Mouse (Mus musculus): ENCODE results near the gene Csta1. TPM values are rescaled to one million over a fixed set of nuclear protein-coding genes. Genes with fewer than 3 reads are reported as not detected.

Csta1 gene
- polyA plus RNA-seq (2017; shearing (Covaris generic)), result not detected

DNA sequence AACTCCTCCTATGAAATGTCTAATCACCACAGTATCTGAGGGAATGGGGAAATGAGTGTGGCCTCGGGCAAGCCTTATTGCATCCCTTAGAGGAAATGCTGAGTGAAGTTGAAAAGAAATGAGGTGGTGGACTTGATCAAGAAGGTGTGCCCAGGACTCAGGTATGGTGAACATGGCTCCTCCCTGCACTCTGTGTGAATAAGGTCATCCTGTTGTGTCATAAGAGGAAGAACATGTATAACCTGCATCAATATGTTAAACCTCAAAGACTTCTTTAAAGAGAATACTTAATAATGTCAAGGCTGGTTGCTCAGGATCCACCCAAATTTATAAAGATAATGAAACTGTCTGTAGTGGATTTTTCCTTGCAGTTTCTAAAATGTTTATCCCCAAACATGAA lies at the start of gene Csta1:
Gene Csta1 (minus strand): TSS at position 101 of the 400 bp plus-strand sequence.

DNA sequence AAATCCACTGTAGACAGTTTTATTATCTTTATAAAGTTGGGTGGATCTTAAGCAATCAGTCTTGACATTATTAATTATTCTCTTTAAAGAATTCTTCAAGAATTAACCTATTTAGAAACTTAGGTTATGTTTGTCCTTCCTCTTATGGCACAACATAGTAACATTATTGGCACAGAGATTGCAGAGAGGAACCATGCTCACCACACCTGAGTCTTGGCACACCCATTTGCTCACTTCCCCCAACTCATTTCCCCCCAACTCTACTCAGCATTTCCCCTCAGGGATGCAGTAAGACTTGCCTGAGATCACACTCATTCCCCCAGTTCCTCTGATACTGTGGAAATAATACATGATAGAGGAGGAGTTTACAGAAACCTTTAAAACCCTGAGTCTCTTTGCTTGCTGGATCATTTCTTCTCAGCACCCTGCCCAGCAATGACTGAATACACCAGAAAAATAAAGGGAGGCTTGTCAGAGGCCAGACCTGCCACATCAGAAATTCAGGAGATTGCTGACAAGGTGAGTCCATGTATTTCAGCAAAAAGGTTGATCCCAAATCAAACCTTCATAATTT lies 25.4 kb upstream of the Csta1 start, which contains the start of gene Stfa2l1:
Gene Stfa2l1 (plus strand): TSS at position 410 of the 574 bp plus-strand sequence.

DNA sequence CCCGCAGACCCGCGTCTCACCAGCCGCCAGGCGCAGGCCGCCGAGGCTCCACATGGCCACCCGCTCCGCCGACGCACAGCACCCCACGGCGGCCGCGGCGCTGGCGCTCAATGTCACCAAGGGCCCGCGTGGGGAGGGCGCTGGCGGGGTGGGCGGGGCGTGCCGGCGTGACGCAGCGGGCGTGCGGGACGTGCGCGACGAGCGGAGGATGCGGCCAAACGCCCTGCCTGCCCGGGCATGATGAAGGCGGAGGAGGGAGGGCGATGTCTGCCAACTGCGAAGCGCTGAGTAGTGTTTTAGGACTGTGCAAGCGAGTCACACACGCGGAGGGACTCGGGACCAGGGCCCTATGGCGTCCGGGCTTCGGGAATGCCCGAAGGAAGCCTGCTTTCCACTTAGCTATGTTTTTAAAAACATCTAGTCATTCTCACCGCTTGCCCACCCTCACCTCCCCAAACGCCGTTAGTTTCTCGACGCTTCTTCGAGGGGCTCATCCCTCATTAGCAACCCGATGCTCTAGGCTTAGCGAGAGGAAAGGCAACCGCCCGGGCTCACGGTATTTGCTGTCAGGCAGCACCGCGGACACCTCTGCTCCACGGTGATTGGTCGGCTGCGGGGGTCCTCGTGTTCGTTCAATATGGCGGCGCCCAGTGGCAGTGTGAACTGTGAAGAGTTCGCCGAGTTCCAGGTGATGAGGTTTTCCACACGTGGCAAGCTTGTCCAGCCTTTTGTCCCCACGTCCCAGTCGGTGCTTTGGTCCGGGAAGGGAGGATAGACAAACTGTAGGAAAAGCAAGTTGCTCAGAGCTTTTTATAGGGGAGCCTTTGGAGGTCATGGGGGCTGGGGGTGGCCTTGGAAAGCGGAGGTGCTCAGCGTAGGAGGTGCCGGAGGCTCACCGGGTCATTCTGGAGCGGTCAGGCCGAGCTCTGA lies 59.3 kb downstream of the Csta1 start, which contains the start of the genes Fam162a and Ccdc58:
Gene Fam162a (minus strand): TSS at position 145 of the 930 bp plus-strand sequence.
Gene Ccdc58 (plus strand): TSS at position 236 of the 930 bp plus-strand sequence.

Other genes with a start within 250 kb of the Csta1 start
- gene Parp9, start 192.8 kb downstream of the Csta1 start, polyA plus RNA-seq (2017; shearing (Covaris generic)), result 37.4 TPM
- gene Dtx3l, start 192.1 kb downstream of the Csta1 start, polyA plus RNA-seq (2017; shearing (Covaris generic)), result 22.8 TPM
- 214 TPM for gene Kpna1, start 152.5 kb downstream of the Csta1 start, polyA plus RNA-seq (2017; shearing (Covaris generic))
- gene Wdr5b, start 90.1 kb downstream of the Csta1 start, polyA plus RNA-seq (2017; shearing (Covaris generic)), result 2.6 TPM
- 56.6 TPM for gene Fam162a, start 59.6 kb downstream of the Csta1 start, polyA plus RNA-seq (2017; shearing (Covaris generic))
- gene Ccdc58, start 59.6 kb downstream of the Csta1 start, polyA plus RNA-seq (2017; shearing (Covaris generic)), result 20.7 TPM
- not detected for gene Stfa2l1, start 25.6 kb upstream of the Csta1 start, polyA plus RNA-seq (2017; shearing (Covaris generic))
- not detected for gene Gm5483, start 53.0 kb upstream of the Csta1 start, polyA plus RNA-seq (2017; shearing (Covaris generic))
- not detected for gene Gm5416, start 79.2 kb upstream of the Csta1 start, polyA plus RNA-seq (2017; shearing (Covaris generic))
- gene 2010005H15Rik, start 90.2 kb upstream of the Csta1 start, polyA plus RNA-seq (2017; shearing (Covaris generic)), result not detected
- not detected for gene Stfa1, start 145.7 kb upstream of the Csta1 start, polyA plus RNA-seq (2017; shearing (Covaris generic))
- not detected for gene BC117090, start 203.1 kb upstream of the Csta1 start, polyA plus RNA-seq (2017; shearing (Covaris generic))
- not detected for gene BC100530, start 236.5 kb upstream of the Csta1 start, polyA plus RNA-seq (2017; shearing (Covaris generic))

Data from effector memory CD4-positive, alpha-beta T cell, adult 5 months (primary cell).